Mouse (Mus musculus): Measurements from ENCODE around the gene Efr3b. TPM values are rescaled to one million over a fixed set of nuclear protein-coding genes. Genes with fewer than 3 reads are reported as not detected.
"Not testable (repeated sequence)": the region's sequence is repeated elsewhere in the genome, so short reads cannot be mapped to it uniquely, and the experiment has no call there.

The Efr3b gene
- total RNA-seq, 2 experiments from 2014 or later: 85.6 to 91.8 TPM

GRCm38 (mm10) chr12:3984446-3984845 lies 54.3 kb downstream of the Efr3b start:
- no peak for DNase-seq (ENCODE audit: extremely low spot score in 1 of 2, low spot score in 1 of 2)

- peak; percentile 78 to 96 for DNase-seq (ENCODE audit: extremely low spot score in 1 of 2, low spot score in 1 of 2)
Observed at GRCm38 (mm10) chr12:3983736-3984135, 55.0 kb downstream of the Efr3b start.

GRCm38 (mm10) chr12:3982257-3982656 lies 56.5 kb downstream of the Efr3b start:
- DNase-seq (ENCODE audit: extremely low spot score in 1 of 2, low spot score in 1 of 2): peak in 1 of 2 experiments; percentile 43

- peak; percentile 41 to 51 for DNase-seq (ENCODE audit: extremely low spot score in 1 of 2, low spot score in 1 of 2)
Observed at GRCm38 (mm10) chr12:3981350-3982131, 57.2 kb downstream of the Efr3b start.

- DNase-seq (ENCODE audit: extremely low spot score in 1 of 2, low spot score in 1 of 2): no peak
Observed at GRCm38 (mm10) chr12:3980991-3981349, 57.7 kb downstream of the Efr3b start.

GRCm38 (mm10) chr12:3973169-3973568 lies 65.5 kb downstream of the Efr3b start:
- not testable (repeated sequence) for DNase-seq (ENCODE audit: extremely low spot score in 1 of 2, low spot score in 1 of 2)

GRCm38 (mm10) chr12:3968380-3968779 lies 70.3 kb downstream of the Efr3b start:
- no peak for DNase-seq (ENCODE audit: extremely low spot score in 1 of 2, low spot score in 1 of 2)

GRCm38 (mm10) chr12:3967196-3967595 lies 71.5 kb downstream of the Efr3b start:
- no peak for DNase-seq (ENCODE audit: extremely low spot score in 1 of 2, low spot score in 1 of 2)

GRCm38 (mm10) chr12:3960553-3960952 lies 78.2 kb downstream of the Efr3b start:
- no peak for DNase-seq (ENCODE audit: extremely low spot score in 1 of 2, low spot score in 1 of 2)

- peak; percentile 74 to 80 for DNase-seq (ENCODE audit: extremely low spot score in 1 of 2, low spot score in 1 of 2)
Observed at GRCm38 (mm10) chr12:3959791-3960543, 78.7 kb downstream of the Efr3b start.

GRCm38 (mm10) chr12:3956351-3956750 lies 82.4 kb downstream of the Efr3b start:
- DNase-seq (ENCODE audit: extremely low spot score in 1 of 2, low spot score in 1 of 2): no peak

GRCm38 (mm10) chr12:3955371-3955770 lies 83.3 kb downstream of the Efr3b start:
- DNase-seq (ENCODE audit: extremely low spot score in 1 of 2, low spot score in 1 of 2): no peak

- no peak for DNase-seq (ENCODE audit: extremely low spot score in 1 of 2, low spot score in 1 of 2)
Observed at GRCm38 (mm10) chr12:3954651-3955050, 84.1 kb downstream of the Efr3b start, which contains the start of gene Pomc. Pomc (plus strand) TSS chr12:3954951.

GRCm38 (mm10) chr12:3947503-3947902 lies 91.2 kb downstream of the Efr3b start:
- no peak for DNase-seq (ENCODE audit: extremely low spot score in 1 of 2, low spot score in 1 of 2)

GRCm38 (mm10) chr12:3944454-3945073 lies 94.2 kb downstream of the Efr3b start:
- no peak for DNase-seq (ENCODE audit: extremely low spot score in 1 of 2, low spot score in 1 of 2)

GRCm38 (mm10) chr12:3942026-3942425 lies 96.7 kb downstream of the Efr3b start:
- DNase-seq (ENCODE audit: extremely low spot score in 1 of 2, low spot score in 1 of 2): no peak

GRCm38 (mm10) chr12:3930090-3930865 lies 108.4 kb downstream of the Efr3b start:
- peak in 1 of 2 experiments; percentile 43 for DNase-seq (ENCODE audit: extremely low spot score in 1 of 2, low spot score in 1 of 2)

- DNase-seq (ENCODE audit: extremely low spot score in 1 of 2, low spot score in 1 of 2): peak in 1 of 2 experiments; percentile 39
Observed at GRCm38 (mm10) chr12:3928841-3929240, 109.9 kb downstream of the Efr3b start.

GRCm38 (mm10) chr12:3926127-3926526 lies 112.6 kb downstream of the Efr3b start:
- DNase-seq (ENCODE audit: extremely low spot score in 1 of 2, low spot score in 1 of 2): peak in 1 of 2 experiments; percentile 83

GRCm38 (mm10) chr12:3919423-3919822 lies 119.3 kb downstream of the Efr3b start:
- no peak for DNase-seq (ENCODE audit: extremely low spot score in 1 of 2, low spot score in 1 of 2)
